Mouse (Mus musculus) MEL (cell line): ENCODE measurements around the gene Tbc1d2b. TPM values are rescaled to one million over a fixed set of nuclear protein-coding genes. Genes with fewer than 3 reads are reported as not detected.

ENCODE experiments used
- DNase-seq: peaks from one replicate; pipeline ENCODE4 v3.0.0; 2011; ENCODE audit warnings: low read depth, low spot score
- H3K27ac ChIP-seq: 2 replicates; pipeline ENCODE4 v1.5.1; 2012; ENCODE audit warnings: low read depth, mild to moderate bottlenecking, control low read depth, low read length, moderate library complexity; ENCODE audit not compliant: control insufficient read depth
- H3K27me3 ChIP-seq, 2 experiments: fragments of 150-350 bp in 1 of 2; sonication (generic) in 1 of 2; 2 replicates each; pipeline ENCODE4 v1.6.1; 2012; ENCODE audit warnings: low read length in 2 of 2, mild to moderate bottlenecking in 2 of 2, improper control_type of control experiment in 1 of 2, moderate library complexity in 1 of 2; ENCODE audit not compliant: insufficient read depth in 2 of 2, control insufficient read depth in 1 of 2
- H3K36me3 ChIP-seq, 2 experiments: 2 replicates each; pipeline ENCODE4 v1.6.1; 2012 to 2014; ENCODE audit warnings: low read length in 2 of 2, improper control_type of control experiment in 1 of 2, inconsistent platforms in 1 of 2, mild to moderate bottlenecking in 1 of 2; ENCODE audit not compliant: insufficient read depth in 2 of 2, control insufficient read depth in 1 of 2
- H3K4me1 ChIP-seq, 2 experiments: fragments of 150-350 bp in 1 of 2; sonication (generic) in 1 of 2; 2 replicates each; pipeline ENCODE4 v1.6.1; 2012; ENCODE audit warnings: low read length in 2 of 2, improper control_type of control experiment in 1 of 2, mild to moderate bottlenecking in 1 of 2; ENCODE audit not compliant: insufficient read depth in 2 of 2, control insufficient read depth in 1 of 2
- H3K4me3 ChIP-seq, 2 experiments: fragments of 150-350 bp in 1 of 2; sonication (generic) in 1 of 2; 2 replicates each; pipeline ENCODE4 v1.5.1; 2012; ENCODE audit warnings: low read depth in 2 of 2, low read length in 2 of 2, mild to moderate bottlenecking in 2 of 2, moderate library complexity in 2 of 2, control low read depth in 1 of 2, improper control_type of control experiment in 1 of 2; ENCODE audit not compliant: control insufficient read depth in 1 of 2, insufficient read depth in 1 of 2
- H3K79me2 ChIP-seq: 2 replicates; pipeline ENCODE4 v1.6.1; 2012; ENCODE audit warnings: mild to moderate bottlenecking, low read length, moderate library complexity; ENCODE audit not compliant: control insufficient read depth, poor library complexity, insufficient read depth
- H3K9ac ChIP-seq: 2 replicates; pipeline ENCODE4 v1.6.1; 2012; ENCODE audit warnings: low read depth, mild to moderate bottlenecking, control low read depth, low read length, moderate library complexity; ENCODE audit not compliant: control insufficient read depth, poor library complexity, severe bottlenecking
- H3K9me3 ChIP-seq: fragments of 150-350 bp; sonication (generic); replicated peaks from 2 replicates; pipeline ENCODE4 v1.6.1; 2012; ENCODE audit warnings: mild to moderate bottlenecking, low read length, improper control_type of control experiment, moderate library complexity; ENCODE audit not compliant: insufficient read depth
- BHLHE40 ChIP-seq: IDR thresholded peaks from 2 replicates; pipeline ENCODE4 v1.6.1; 2012; ENCODE audit warnings: low read depth, mild to moderate bottlenecking, inconsistent platforms, low read length, improper control_type of control experiment, borderline replicate concordance
- CHD1 ChIP-seq: IDR thresholded peaks from 2 replicates; pipeline ENCODE4 v1.6.1; 2012; ENCODE audit warnings: low read depth, mild to moderate bottlenecking, inconsistent platforms, low read length, improper control_type of control experiment
- CHD2 ChIP-seq: IDR thresholded peaks from 2 replicates; pipeline ENCODE4 v1.6.1; 2011; ENCODE audit warnings: low read length, improper control_type of control experiment
- CTCF ChIP-seq, 3 experiments: IDR thresholded peaks in 2 of 3; conservative IDR thresholded peaks in 1 of 3; 2 replicates each; pipeline ENCODE4 v1.5.1; 2011 to 2012; ENCODE audit warnings: low read length in 3 of 3, low read depth in 2 of 3, mild to moderate bottlenecking in 2 of 3, improper control_type of control experiment in 1 of 3, inconsistent platforms in 1 of 3, mixed read lengths in 1 of 3, moderate library complexity in 1 of 3; ENCODE audit not compliant: control insufficient read depth in 1 of 3, insufficient read depth in 1 of 3, poor library complexity in 1 of 3, severe bottlenecking in 1 of 3
- ELF1 ChIP-seq: IDR thresholded peaks from 2 replicates; pipeline ENCODE4 v1.6.1; 2014; ENCODE audit warnings: low read depth, mild to moderate bottlenecking, inconsistent platforms, low read length, improper control_type of control experiment, moderate library complexity
- EP300 ChIP-seq, 2 experiments: IDR thresholded peaks; 2 replicates each; pipeline ENCODE4 v1.6.1; 2011; ENCODE audit warnings: improper control_type of control experiment in 2 of 2, low read length in 2 of 2, low read depth in 1 of 2, mild to moderate bottlenecking in 1 of 2
- HCFC1 ChIP-seq: IDR thresholded peaks from 2 replicates; pipeline ENCODE4 v1.6.1; 2012; ENCODE audit warnings: low read depth, mild to moderate bottlenecking, inconsistent platforms, low read length, improper control_type of control experiment, moderate library complexity
- KAT2A ChIP-seq: conservative IDR thresholded peaks from 2 replicates; pipeline ENCODE4 v1.6.1; 2012; ENCODE audit warnings: low read depth, low read length, improper control_type of control experiment, inconsistent platforms
- MAX ChIP-seq: IDR thresholded peaks from 2 replicates; pipeline ENCODE4 v1.6.1; 2011; ENCODE audit warnings: low read length, improper control_type of control experiment
- MAZ ChIP-seq: IDR thresholded peaks from 2 replicates; pipeline ENCODE4 v1.6.1; 2012; ENCODE audit warnings: low read depth, mild to moderate bottlenecking, inconsistent platforms, low read length, improper control_type of control experiment
- MYB ChIP-seq: IDR thresholded peaks from 2 replicates; pipeline ENCODE4 v1.6.1; 2011; ENCODE audit warnings: mild to moderate bottlenecking, low read depth, low read length, improper control_type of control experiment
- MYC ChIP-seq: IDR thresholded peaks from 2 replicates; pipeline ENCODE4 v1.6.1; 2011; ENCODE audit warnings: low read depth, mild to moderate bottlenecking, low read length, improper control_type of control experiment, moderate library complexity
- NRF1 ChIP-seq: IDR thresholded peaks from 2 replicates; pipeline ENCODE4 v1.6.1; 2014; ENCODE audit warnings: low read depth, mild to moderate bottlenecking, inconsistent platforms, low read length, improper control_type of control experiment, moderate library complexity; ENCODE audit not compliant: poor library complexity, insufficient read depth, severe bottlenecking
- POLR2A ChIP-seq, 2 experiments: IDR thresholded peaks; 2 replicates each; pipeline ENCODE4 v1.6.1; 2011 to 2012; ENCODE audit warnings: low read length in 2 of 2, mild to moderate bottlenecking in 2 of 2, control low read depth in 1 of 2, improper control_type of control experiment in 1 of 2, low read depth in 1 of 2, moderate library complexity in 1 of 2; ENCODE audit not compliant: control insufficient read depth in 1 of 2, insufficient read depth in 1 of 2, poor library complexity in 1 of 2
- SIN3A ChIP-seq: IDR thresholded peaks from 2 replicates; pipeline ENCODE4 v1.6.1; 2012; ENCODE audit warnings: low read length, improper control_type of control experiment, inconsistent platforms
- SMC3 ChIP-seq: IDR thresholded peaks from 2 replicates; pipeline ENCODE4 v1.6.1; 2011; ENCODE audit warnings: low read depth, low read length, improper control_type of control experiment
- TAL1 ChIP-seq: IDR thresholded peaks from 2 replicates; pipeline ENCODE4 v1.6.1; 2012; ENCODE audit warnings: mild to moderate bottlenecking, inconsistent platforms, low read length, moderate library complexity, mixed read lengths
- TCF12 ChIP-seq: IDR thresholded peaks from 2 replicates; pipeline ENCODE4 v1.6.1; 2014; ENCODE audit warnings: low read depth, mild to moderate bottlenecking, inconsistent platforms, low read length, improper control_type of control experiment, moderate library complexity
- UBTF ChIP-seq: IDR thresholded peaks from 2 replicates; pipeline ENCODE4 v1.6.1; 2012; ENCODE audit warnings: low read depth, mild to moderate bottlenecking, inconsistent platforms, low read length, improper control_type of control experiment, moderate library complexity, borderline replicate concordance; ENCODE audit not compliant: insufficient read depth
- USF1 ChIP-seq: IDR thresholded peaks from 2 replicates; pipeline ENCODE4 v1.6.1; 2014; ENCODE audit warnings: low read depth, mild to moderate bottlenecking, inconsistent platforms, low read length, improper control_type of control experiment, moderate library complexity
- ZKSCAN1 ChIP-seq: IDR thresholded peaks from 2 replicates; pipeline ENCODE4 v1.6.1; 2012; ENCODE audit warnings: low read depth, mild to moderate bottlenecking, inconsistent platforms, low read length, improper control_type of control experiment, moderate library complexity
- ZMIZ1 ChIP-seq: IDR thresholded peaks from 2 replicates; pipeline ENCODE4 v1.6.1; 2012; ENCODE audit warnings: low read depth, mild to moderate bottlenecking, inconsistent platforms, low read length, improper control_type of control experiment, moderate library complexity
- polyA plus RNA-seq, 2 experiments: library from polyadenylated mRNA; stranded (reverse) in 1 of 2; unstranded in 1 of 2; fragments of >175 nt in 1 of 2; fragments of >200 nt in 1 of 2; gene quantifications; 2 replicates each; pipeline versions ENCODE4 v1.2.1 to v1.2.4; 2012; ENCODE audit warnings: low replicate concordance in 2 of 2, low read depth in 1 of 2; ENCODE audit not compliant: insufficient read length in 2 of 2, insufficient read depth in 1 of 2, missing spikeins in 1 of 2
- total RNA-seq: library from RNA; depleted of rRNA; stranded (reverse); fragments of 300-350 nt; gene quantifications from 2 replicates; pipeline ENCODE4 v1.2.3, GENCODE M21; 2012

Gene Tbc1d2b
- total and polyA plus RNA-seq, 3 experiments = 7.1 to 12.6 TPM; not detected in 1

GRCm38 (mm10) chr9:90259400-90259950 is 11.1 kb downstream of the Tbc1d2b start:
- Histone ChIP-seq H3K9ac (peak overlapping the region; percentile 2; the same call in 1 of the 2 replicates), H3K4me1 (peaks cover 52% of the 10 kb centered on the region in 2 experiments)

GRCm38 (mm10) chr9:90257754-90258531 is 12.7 kb downstream of the Tbc1d2b start:
- Histone ChIP-seq H3K36me3 (peaks cover 7 to 53% of the 10 kb centered on the region in 2 experiments), H3K4me3 (no peak overlapping the region), H3K27ac (peak overlapping the region; percentile 26; the same call in 1 of the 2 replicates), H3K27me3 (no peaks in the 10 kb centered on the region), H3K9ac (no peak overlapping the region; the same call in 1 of the 2 replicates)
- TF ChIP-seq EP300 (IDR thresholded peaks at IDR 0.05; ENCODE audit: low read depth in 1 of 2, low read length in 2 of 2) (peak in 1 of 2 experiments; percentile 22; a peak in 2 of 4 replicates), MAX (no peak), NRF1 (0 out of 2 replicates have a peak, but pooled peaks have one; percentile 9), TAL1 (no peak), CHD1 (no peak), CHD2 (no peak), BHLHE40 (peak; percentile 69; the same call in 1 of the 2 replicates)
- TF ChIP-seq, all 39 proteins: peak for 3
- H3K4me1 ChIP-seq = peaks cover 47 to 48% of the 10 kb centered on the region in 2 experiments
- H3K9me3 ChIP-seq = no peaks in the 10 kb centered on the region
- H3K79me2 ChIP-seq = peaks cover 21% of the 10 kb centered on the region; the same call in 1 of the 2 replicates
- no peak for DNase-seq

More at GRCm38 (mm10) chr9:90259400-90259950, 11.1 kb downstream of the Tbc1d2b start:
- Histone ChIP-seq H3K9me3 (no peaks in the 10 kb centered on the region), H3K36me3 (peaks cover 14 to 58% of the 10 kb centered on the region in 2 experiments), H3K79me2 (peaks cover 21% of the 10 kb centered on the region; the same call in 1 of the 2 replicates), H3K27me3 (no peaks in the 10 kb centered on the region), H3K4me3 (no peak overlapping the region), H3K27ac (peak overlapping the region; percentile 67)
- no peak for DNase-seq
- no peak for TF ChIP-seq TAL1
- no peak for TF ChIP-seq MYB
- TF ChIP-seq SIN3A = 0 out of 2 replicates have a peak, but pooled peaks have one; percentile 1
- TF ChIP-seq SMC3 = no peak

GRCm38 (mm10) chr9:90257220-90257619 is 13.4 kb downstream of the Tbc1d2b start:
- Histone ChIP-seq H3K4me1 (peaks cover 40 to 43% of the 10 kb centered on the region in 2 experiments), H3K79me2 (peaks cover 21% of the 10 kb centered on the region; the same call in 1 of the 2 replicates), H3K36me3 (peaks cover 2 to 48% of the 10 kb centered on the region in 2 experiments), H3K9ac (no peak overlapping the region; the same call in 1 of the 2 replicates), H3K4me3 (no peak overlapping the region), H3K27me3 (no peaks in the 10 kb centered on the region), H3K9me3 (no peaks in the 10 kb centered on the region), H3K27ac (no peak overlapping the region; the same call in 1 of the 2 replicates)
- no peak for DNase-seq
- TF ChIP-seq USF1 = no peak
- TF ChIP-seq HCFC1 = no peak
- no peak for TF ChIP-seq ELF1
- no peak for TF ChIP-seq BHLHE40
- TF ChIP-seq CTCF (IDR thresholded peaks at IDR 0.05 in 2 of 3, conservative IDR thresholded peaks at IDR 0.05 in 1 of 3; ENCODE audit: control insufficient read depth in 1 of 3, insufficient read depth in 1 of 3, low read depth in 2 of 3, low read length in 3 of 3, poor library complexity in 1 of 3, severe bottlenecking in 1 of 3) = no peak
- no peak for TF ChIP-seq CHD2
- no peak for TF ChIP-seq TCF12
- TF ChIP-seq ZKSCAN1 = no peak
- no peak for TF ChIP-seq MYC
- no peak for TF ChIP-seq KAT2A
- TF ChIP-seq MYB = no peak
- no peak for TF ChIP-seq SIN3A
- no peak for TF ChIP-seq MAZ
- TF ChIP-seq EP300 (IDR thresholded peaks at IDR 0.05; ENCODE audit: low read depth in 1 of 2, low read length in 2 of 2) = no peak
- TF ChIP-seq ZMIZ1 = no peak
- TF ChIP-seq POLR2A (IDR thresholded peaks at IDR 0.05; ENCODE audit: control insufficient read depth in 1 of 2, insufficient read depth in 1 of 2, low read depth in 1 of 2, low read length in 2 of 2, poor library complexity in 1 of 2) = no peak
- TF ChIP-seq UBTF = no peak
- TF ChIP-seq CHD1 = no peak
